Mouse (Mus musculus): ENCODE data around the gene Dvl1.

DNA sequence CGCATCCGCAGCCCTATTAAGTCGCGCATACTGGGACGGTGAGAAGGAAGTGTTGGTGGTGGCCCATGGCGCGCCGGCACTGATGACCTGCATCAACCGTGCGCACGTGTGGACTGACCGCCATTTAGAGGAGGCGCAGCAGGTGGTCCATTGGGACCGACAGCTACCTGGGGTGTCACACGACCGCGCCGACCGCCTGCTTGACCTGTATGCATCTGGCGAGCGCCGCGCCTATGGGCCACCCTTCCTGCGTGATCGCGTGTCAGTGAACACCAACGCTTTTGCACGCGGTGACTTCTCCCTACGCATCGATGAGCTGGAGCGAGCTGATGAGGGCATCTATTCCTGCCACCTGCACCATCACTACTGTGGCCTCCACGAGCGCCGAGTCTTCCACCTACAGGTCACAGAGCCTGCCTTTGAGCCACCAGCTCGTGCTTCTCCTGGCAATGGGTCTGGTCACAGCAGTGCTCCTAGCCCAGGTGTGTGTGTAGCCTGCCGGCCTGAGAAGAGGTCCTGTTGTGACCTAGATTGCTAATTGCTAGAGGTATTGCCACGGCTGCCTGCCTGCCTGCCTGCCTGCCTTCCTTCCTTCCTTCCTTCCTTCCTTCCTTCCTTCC, 5.4 kb upstream of the Dvl1 start:
- no peak for TF ChIP-seq CTCF (IDR thresholded peaks at IDR 0.05; ENCODE audit: borderline replicate concordance, control insufficient read depth, extremely low read depth, insufficient read depth, low read length, poor library complexity)
- no peak for TF ChIP-seq POLR2A (IDR thresholded peaks at IDR 0.05; ENCODE audit: control insufficient read depth, extremely low read depth, insufficient read depth, low read length, poor library complexity)

Data from thymus, adult 2 months (tissue).